17 mouse cellular contexts compared by ENCODE assay signal in the genomic region with DNA sequence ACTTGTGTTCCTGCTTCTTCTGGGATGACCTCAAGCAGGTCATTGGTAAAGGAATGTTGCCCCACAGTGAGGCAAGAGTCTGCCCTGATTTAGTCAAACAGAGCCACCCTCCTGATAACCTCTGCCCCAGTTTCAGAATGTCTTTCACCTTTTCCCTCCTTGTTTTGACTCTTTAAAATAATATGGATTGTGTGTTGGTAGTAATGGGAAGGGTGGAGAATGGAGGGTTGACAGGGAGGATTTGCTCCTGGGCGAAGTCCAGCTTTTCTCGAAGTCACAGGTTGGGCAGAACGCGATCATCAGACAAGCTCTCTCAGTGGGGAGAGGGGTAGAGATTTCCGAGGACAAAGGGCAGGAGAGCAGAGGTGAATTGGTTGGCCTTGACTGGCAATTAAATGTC. TPM values are rescaled to one million over a fixed set of nuclear protein-coding genes. Genes with fewer than 3 reads are reported as not detected.
DNase-seq lines count a peak whose midpoint lies in the region; ATAC-seq and TF ChIP-seq lines count a peak whose summit lies in the region.
"Had no signal": no experiment of that assay in that cellular context is flagged by ENCODE, and none has a peak within 500 bp of the region (broad histone marks: within the 10 kb centered on the region; RNA-seq: fewer than 3 reads in every experiment).

No protein-coding gene starts in this region.

- no peaks in the 10 kb centered on the region for H3K9me3 ChIP-seq in intestine, postnatal 0 days (ENCODE audit: control insufficient read depth)
- H3K9me3 ChIP-seq: forebrain, embryonic 10.5 days; limb, embryonic 15.5 days had no signal

- no peak overlapping the region for H3K4me3 ChIP-seq in lung, adult 2 months (replicated peaks; ENCODE audit: extremely low read depth, low read depth, low read length)
- no peak overlapping the region for H3K4me3 ChIP-seq in intestine, postnatal 0 days (ENCODE audit: low read depth, low read length)
- H3K4me3 ChIP-seq in small intestine, adult 2 months (ENCODE audit: low read depth, low read length), result no peak overlapping the region
- H3K4me3 ChIP-seq: forebrain, embryonic 10.5 days; limb, embryonic 15.5 days had no signal

- no peak for TF ChIP-seq CTCF in lung, adult 2 months (IDR thresholded peaks at IDR 0.05; ENCODE audit: insufficient read depth, low read length)
- no peak for TF ChIP-seq CTCF in intestine, postnatal 0 days (IDR thresholded peaks at IDR 0.05; ENCODE audit: low read depth)
- TF ChIP-seq CTCF in small intestine, adult 2 months (IDR thresholded peaks at IDR 0.05; ENCODE audit: extremely low read depth, insufficient read length, insufficient replicate concordance, low read depth, low read length), result no peak

- H3K27ac ChIP-seq in intestine, postnatal 0 days (ENCODE audit: low read depth, low read length), result no peak overlapping the region
- peak overlapping the region; percentile 73 for H3K27ac ChIP-seq in small intestine, adult 2 months (ENCODE audit: insufficient read depth, low read depth, low read length)
- H3K27ac ChIP-seq: forebrain, embryonic 10.5 days; hindbrain, postnatal 0 days; limb, embryonic 15.5 days had no signal

- 51% methylated on average over 5 of the region's 5 CpGs for WGBS in lung, adult 2 months
- 26% methylated on average over 5 of the region's 5 CpGs for WGBS in intestine, postnatal 0 days
- 28% methylated on average over 5 of the region's 5 CpGs for WGBS in small intestine, adult 2 months

- no peaks in the 10 kb centered on the region for H3K27me3 ChIP-seq in intestine, postnatal 0 days (replicated peaks; ENCODE audit: control insufficient read depth, insufficient read depth, low read length)
- H3K27me3 ChIP-seq in small intestine, adult 2 months (ENCODE audit: control insufficient read depth, insufficient read depth, low read length), result no peaks in the 10 kb centered on the region
- H3K27me3 ChIP-seq: limb, embryonic 15.5 days had no signal

- TF ChIP-seq POLR2A in lung, adult 2 months (IDR thresholded peaks at IDR 0.05; ENCODE audit: borderline replicate concordance, extremely low read depth, low read depth, low read length), result no peak
- TF ChIP-seq POLR2A in small intestine, adult 2 months (IDR thresholded peaks at IDR 0.05; ENCODE audit: low read depth, low read length), result no peak

- H3K4me1 ChIP-seq in lung, adult 2 months (ENCODE audit: control insufficient read depth, insufficient read depth, low read length), result peaks cover 5% of the 10 kb centered on the region; the same call in 1 of the 2 replicates
- H3K4me1 ChIP-seq in intestine, postnatal 0 days (replicated peaks; ENCODE audit: control insufficient read depth, insufficient read depth, low read length), result no peaks in the 10 kb centered on the region
- peaks cover 18% of the 10 kb centered on the region; the same call in 1 of the 2 replicates for H3K4me1 ChIP-seq in small intestine, adult 2 months (ENCODE audit: control insufficient read depth, insufficient read depth, insufficient read length, low read length)
- H3K4me1 ChIP-seq: limb, embryonic 15.5 days had no signal

- DNase-seq in lung, adult 2 months, result peak; percentile 12
- no peak for DNase-seq in lung, postnatal 4 days
- DNase-seq in kidney, postnatal 25 days, result peak; percentile 51 to 86
- DNase-seq in cerebellum, postnatal 10 days, result no peak
- DNase-seq in adrenal gland, postnatal 10 days, result no peak
- no peak for DNase-seq in embryo, embryonic 9.5 days (ENCODE audit: extremely low spot score)
- DNase-seq: cerebellum, adult 11-12 months; gastrocnemius, postnatal 36 days; midbrain, embryonic 14.5 days; right cerebral cortex, postnatal 25 days; thymus, adult 18-20 months had no signal

- ATAC-seq in intestine, postnatal 0 days, result peak; percentile 70
- ATAC-seq: hindbrain, postnatal 0 days had no signal

- no peak overlapping the region for H3K9ac ChIP-seq in intestine, postnatal 0 days (ENCODE audit: low read depth, low read length)
- H3K9ac ChIP-seq: limb, embryonic 15.5 days had no signal

- no peak overlapping the region for H3K4me2 ChIP-seq in intestine, postnatal 0 days (replicated peaks; ENCODE audit: low read depth)
- H3K4me2 ChIP-seq: heart, embryonic 11.5 days; limb, embryonic 15.5 days had no signal

- H3K36me3 ChIP-seq in intestine, postnatal 0 days (ENCODE audit: control insufficient read depth, insufficient read depth), result no peaks in the 10 kb centered on the region
- no peaks in the 10 kb centered on the region for H3K36me3 ChIP-seq in small intestine, adult 2 months (ENCODE audit: control insufficient read depth, insufficient read depth, low read length)
- H3K36me3 ChIP-seq: forebrain, embryonic 10.5 days; limb, embryonic 15.5 days had no signal

RNA-seq across cellular contexts. Expression of a gene that starts 52.2 kb away (rescaled TPM):
- 8.3 and 18.2 TPM in 2 replicates for polyA plus RNA-seq in lung, adult 2 months (2012; rRNA removed)
- polyA plus RNA-seq in intestine, postnatal 0 days (2015; fragmentation: Nextera tagmentation; extraction: Ambion mirVana), result 46.9 and 53.0 TPM in 2 replicates
- 5.8 and 13.0 TPM in 2 replicates for polyA plus RNA-seq in small intestine, adult 2 months (2012; rRNA removed)
- total RNA-seq in adrenal gland, postnatal 10 days (2021), result 100 to 1,000 TPM; 170 to 171 TPM

Comparison
In these comparisons a context has a peak if more than half of its experiments do, and no peak if none do; other contexts are left out.
1. DNase-seq: peak in lung, adult 2 months (single experiment) and kidney, postnatal 25 days (2 of 2); none in lung, postnatal 4 days (0 of 2), cerebellum, postnatal 10 days (0 of 2), adrenal gland, postnatal 10 days (single experiment) and embryo, embryonic 9.5 days (single experiment).